Mouse (Mus musculus) limb, embryonic 13.5 days (tissue): Measurements from ENCODE around the gene Cd68. TPM values are rescaled to one million over a fixed set of nuclear protein-coding genes. Genes with fewer than 3 reads are reported as not detected.
A peak's percentile ranks its signal among the peaks of the same experiment; 100 is the strongest.

Source experiments
- ATAC-seq: fragments of 200-750 bp; cut with Nextera tagmentation; 2 replicates; pipeline ENCODE4 v1.8.0; 2017; ENCODE audit warnings: low read depth, moderate number of reproducible peaks, moderate TSS enrichment; ENCODE audit not compliant: low FRiP score
- H3K27ac ChIP-seq: fragments of 300-500 bp; sonication (generic); 2 replicates; pipeline ENCODE4 v1.5.1; 2015; ENCODE audit warnings: inconsistent platforms, mild to moderate bottlenecking, moderate library complexity
- H3K27me3 ChIP-seq: fragments of 300-500 bp; sonication (generic); 2 replicates; pipeline ENCODE4 v1.6.1; 2015; ENCODE audit warnings: mild to moderate bottlenecking, inconsistent platforms
- H3K36me3 ChIP-seq: fragments of 300-500 bp; sonication (generic); 2 replicates; pipeline ENCODE4 v1.6.1; 2015; ENCODE audit warnings: inconsistent platforms, mild to moderate bottlenecking, moderate library complexity
- H3K4me1 ChIP-seq: fragments of 300-500 bp; sonication (generic); 2 replicates; pipeline ENCODE4 v1.6.1; 2015; ENCODE audit warnings: inconsistent platforms
- H3K4me2 ChIP-seq: fragments of 300-500 bp; sonication (generic); replicated peaks from 2 replicates; pipeline ENCODE4 v1.6.1; 2015; ENCODE audit warnings: inconsistent platforms, mild to moderate bottlenecking, moderate library complexity
- H3K4me3 ChIP-seq: fragments of 300-500 bp; sonication (generic); 2 replicates; pipeline ENCODE4 v1.5.1; 2015; ENCODE audit warnings: moderate library complexity, mild to moderate bottlenecking, inconsistent platforms
- H3K9ac ChIP-seq: fragments of 300-500 bp; sonication (generic); 2 replicates; pipeline ENCODE4 v1.6.1; 2015; ENCODE audit warnings: mild to moderate bottlenecking, inconsistent platforms
- H3K9me3 ChIP-seq: fragments of 300-500 bp; sonication (generic); 2 replicates; pipeline ENCODE4 v1.6.1; 2016; ENCODE audit warnings: inconsistent platforms
- WGBS: fragments of 180-500 bp; shearing (Covaris S2); methylation state at CpG from one replicate; pipeline ENCODE4 v1.1.7; 2015; 5-methylcytosine and 5-hydroxymethylcytosine counted together
- polyA plus RNA-seq: library from polyadenylated mRNA; unstranded; fragments of >200 nt; fragmentation: Nextera tagmentation; extraction: Ambion mirVana; gene quantifications from 2 replicates; pipeline ENCODE4 v1.2.1, GENCODE M21; 2015

Gene Cd68
- polyA plus RNA-seq, 1 experiment from 2014 or later = 14.8 TPM

- peak overlapping the region; percentile 95; the same call in 1 of the 2 replicates for H3K27ac ChIP-seq
- 82% methylated on average over 3 of the region's 3 CpGs for WGBS
Measured at GRCm38 (mm10) chr11:69661221-69661881, 4.6 kb downstream of the Cd68 start.

GRCm38 (mm10) chr11:69657462-69657881, 8.5 kb downstream of the Cd68 start:
- no peak overlapping the region; the same call in 1 of the 2 replicates for H3K4me3 ChIP-seq
- no peaks in the 10 kb centered on the region for H3K27me3 ChIP-seq
- peaks cover 32% of the 10 kb centered on the region for H3K4me1 ChIP-seq
- H3K4me2 ChIP-seq = no peak overlapping the region
- no peak overlapping the region for H3K9ac ChIP-seq
- 80% methylated on average over 15 of the region's 15 CpGs for WGBS
- peaks cover 61% of the 10 kb centered on the region for H3K36me3 ChIP-seq
- H3K9me3 ChIP-seq = no peaks in the 10 kb centered on the region
- no peak for ATAC-seq
- no peak overlapping the region for H3K27ac ChIP-seq

More at GRCm38 (mm10) chr11:69661221-69661881, 4.6 kb downstream of the Cd68 start:
- Histone ChIP-seq H3K27me3 (no peaks in the 10 kb centered on the region), H3K9me3 (no peaks in the 10 kb centered on the region), H3K36me3 (peaks cover 66% of the 10 kb centered on the region), H3K4me3 (peak overlapping the region; percentile 57), H3K9ac (peak overlapping the region; percentile 71), H3K4me1 (peaks cover 19% of the 10 kb centered on the region), H3K4me2 (peak overlapping the region; percentile 65)
- no peak for ATAC-seq

GRCm38 (mm10) chr11:69656617-69657461, 9.1 kb downstream of the Cd68 start:
- Histone ChIP-seq H3K27me3 (no peaks in the 10 kb centered on the region), H3K36me3 (peaks cover 68% of the 10 kb centered on the region), H3K27ac (peak overlapping the region; percentile 11; the same call in 1 of the 2 replicates), H3K4me3 (no peak overlapping the region; the same call in 1 of the 2 replicates), H3K4me1 (peaks cover 32% of the 10 kb centered on the region), H3K4me2 (peak overlapping the region; percentile 14; the same call in 1 of the 2 replicates), H3K9me3 (no peaks in the 10 kb centered on the region), H3K9ac (0 out of 2 replicates have a peak overlapping the region, but pooled peaks have one; percentile 4)
- no peak for ATAC-seq
- WGBS = 77% methylated on average over 10 of the region's 10 CpGs

GRCm38 (mm10) chr11:69656065-69656455, 9.9 kb downstream of the Cd68 start:
- H3K9me3 ChIP-seq = no peaks in the 10 kb centered on the region
- no peak for ATAC-seq
- 79% methylated on average over 5 of the region's 5 CpGs for WGBS
- H3K4me3 ChIP-seq = no peak overlapping the region
- H3K27me3 ChIP-seq = no peaks in the 10 kb centered on the region
- H3K36me3 ChIP-seq = peaks cover 75% of the 10 kb centered on the region
- peak overlapping the region; percentile 31; the same call in 1 of the 2 replicates for H3K9ac ChIP-seq
- no peak overlapping the region; the same call in 1 of the 2 replicates for H3K27ac ChIP-seq
- peak overlapping the region; percentile 19; the same call in 1 of the 2 replicates for H3K4me2 ChIP-seq
- peaks cover 24% of the 10 kb centered on the region for H3K4me1 ChIP-seq

- peak; percentile 79 for ATAC-seq
- peaks cover 24% of the 10 kb centered on the region for H3K4me1 ChIP-seq
- H3K9ac ChIP-seq = peak within 1 kb of the TSS; percentile 39
- peak within 1 kb of the TSS; percentile 55; the same call in 1 of the 2 replicates for H3K27ac ChIP-seq
- H3K9me3 ChIP-seq = no peaks in the 10 kb centered on the region
- H3K4me2 ChIP-seq = peak within 1 kb of the TSS; percentile 36
- no peak within 1 kb of the TSS for H3K4me3 ChIP-seq
- peaks cover 81% of the 10 kb centered on the region for H3K36me3 ChIP-seq
- 18% methylated on average over 34 of the region's 34 CpGs for WGBS
- H3K27me3 ChIP-seq = no peaks in the 10 kb centered on the region
Measured at GRCm38 (mm10) chr11:69655264-69656064, 10.5 kb downstream of the Cd68 start, which contains the start of gene Sox15. Gene Sox15, plus strand, starts transcription at chr11:69655314.

GRCm38 (mm10) chr11:69654760-69655159, 11.2 kb downstream of the Cd68 start:
- H3K4me1 ChIP-seq = peaks cover 24% of the 10 kb centered on the region
- no peak overlapping the region for H3K4me2 ChIP-seq
- H3K36me3 ChIP-seq = peaks cover 82% of the 10 kb centered on the region
- H3K9ac ChIP-seq = peak overlapping the region; percentile 26; the same call in 1 of the 2 replicates
- no peak for ATAC-seq
- WGBS = 24% methylated on average over 9 of the region's 9 CpGs
- H3K4me3 ChIP-seq = no peak overlapping the region
- H3K27ac ChIP-seq = peak overlapping the region; percentile 55; the same call in 1 of the 2 replicates
- no peaks in the 10 kb centered on the region for H3K9me3 ChIP-seq
- H3K27me3 ChIP-seq = no peaks in the 10 kb centered on the region

- no peak for ATAC-seq
- no peak overlapping the region for H3K4me3 ChIP-seq
- H3K36me3 ChIP-seq = peaks cover 83% of the 10 kb centered on the region
- H3K27ac ChIP-seq = no peak overlapping the region
- no peaks in the 10 kb centered on the region for H3K9me3 ChIP-seq
- H3K9ac ChIP-seq = 0 out of 2 replicates have a peak overlapping the region, but pooled peaks have one; percentile 36
- H3K27me3 ChIP-seq = no peaks in the 10 kb centered on the region
- 76% methylated on average over 5 of the region's 5 CpGs for WGBS
- peaks cover 24% of the 10 kb centered on the region for H3K4me1 ChIP-seq
- no peak overlapping the region for H3K4me2 ChIP-seq
Measured at GRCm38 (mm10) chr11:69653399-69653798, 12.6 kb downstream of the Cd68 start.

GRCm38 (mm10) chr11:69645860-69646259, 20.1 kb downstream of the Cd68 start:
- Histone ChIP-seq H3K9me3 (no peaks in the 10 kb centered on the region), H3K4me3 (no peak overlapping the region), H3K4me2 (no peak overlapping the region), H3K4me1 (no peaks in the 10 kb centered on the region), H3K36me3 (peaks cover 98% of the 10 kb centered on the region), H3K27ac (no peak overlapping the region), H3K9ac (no peak overlapping the region), H3K27me3 (no peaks in the 10 kb centered on the region)
- no peak for ATAC-seq
- WGBS = 92% methylated on average over 5 of the region's 5 CpGs

GRCm38 (mm10) chr11:69635471-69635870, 30.5 kb downstream of the Cd68 start:
- Histone ChIP-seq H3K36me3 (peaks cover 36% of the 10 kb centered on the region), H3K9me3 (no peaks in the 10 kb centered on the region), H3K9ac (0 out of 2 replicates have a peak overlapping the region, but pooled peaks have one; percentile 4), H3K27ac (no peak overlapping the region), H3K4me1 (peaks cover 22% of the 10 kb centered on the region), H3K4me2 (peak overlapping the region; percentile 79), H3K27me3 (no peaks in the 10 kb centered on the region), H3K4me3 (no peak overlapping the region)
- 88% methylated on average over 3 of the region's 3 CpGs for WGBS
- ATAC-seq = no peak

GRCm38 (mm10) chr11:69633128-69633866, 32.7 kb downstream of the Cd68 start:
- Histone ChIP-seq H3K27me3 (no peaks in the 10 kb centered on the region), H3K4me2 (peak overlapping the region; percentile 79), H3K4me3 (peak overlapping the region; percentile 75), H3K9ac (peak overlapping the region; percentile 96), H3K27ac (peak overlapping the region; percentile 94), H3K9me3 (no peaks in the 10 kb centered on the region), H3K4me1 (peaks cover 22% of the 10 kb centered on the region), H3K36me3 (peaks cover 19% of the 10 kb centered on the region)
- WGBS = under 1% methylated on average over 36 of the region's 50 CpGs
- peak; percentile 52 for ATAC-seq
